Mouse (Mus musculus) cerebellum, postnatal 14 days (tissue): ENCODE results near the gene Vmn1r125.
"Not testable (repeated sequence)": the region's sequence is repeated elsewhere in the genome, so short reads cannot be mapped to it uniquely, and the experiment has no call there.

Experiments used
- DNase-seq, 2 experiments: peaks; one replicate each; pipeline ENCODE4 v3.0.0; 2021; ENCODE audit warnings: mixed read lengths in 2 of 2

The Vmn1r125 gene

DNA sequence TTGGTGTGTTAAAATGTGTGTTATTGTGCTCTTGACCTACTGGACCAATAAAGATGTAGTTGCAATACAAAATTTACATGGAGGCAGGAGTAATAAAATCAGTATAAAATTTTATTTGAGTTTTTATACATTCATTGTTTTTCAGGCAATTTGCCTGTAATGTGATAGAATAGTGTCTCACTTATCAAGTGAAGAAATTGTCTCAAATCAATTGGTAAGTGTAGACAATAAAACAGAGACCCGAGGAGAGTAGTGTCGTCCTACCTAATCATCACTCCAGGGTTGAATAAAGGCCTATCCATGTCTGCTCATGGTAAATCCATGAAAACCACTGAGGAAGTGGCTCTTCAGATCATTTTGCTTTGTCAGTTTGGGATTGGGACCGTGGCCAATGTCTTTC lies at the start of gene Vmn1r125:
Gene Vmn1r125, plus strand, starts transcription at position 301 of the 400 bp plus-strand sequence.
- not testable (repeated sequence) for DNase-seq

- DNase-seq, result not testable (repeated sequence)
Measured at GRCm38 (mm10) chr7:21260517-21260916, 11.5 kb upstream of the Vmn1r125 start, which contains the start of gene Vmn1r124. Gene Vmn1r124, minus strand, starts transcription at chr7:21260617.

- DNase-seq, result not testable (repeated sequence)
Measured at GRCm38 (mm10) chr7:21301367-21301766, 29.4 kb downstream of the Vmn1r125 start, which contains the start of gene Vmn1r126. Gene Vmn1r126, minus strand, starts transcription at chr7:21301467.

GRCm38 (mm10) chr7:21319761-21320160 lies 47.8 kb downstream of the Vmn1r125 start, which contains the start of gene Vmn1r127:
Gene Vmn1r127, minus strand, starts transcription at chr7:21319861.
- not testable (repeated sequence) for DNase-seq
